In the genomic region with DNA sequence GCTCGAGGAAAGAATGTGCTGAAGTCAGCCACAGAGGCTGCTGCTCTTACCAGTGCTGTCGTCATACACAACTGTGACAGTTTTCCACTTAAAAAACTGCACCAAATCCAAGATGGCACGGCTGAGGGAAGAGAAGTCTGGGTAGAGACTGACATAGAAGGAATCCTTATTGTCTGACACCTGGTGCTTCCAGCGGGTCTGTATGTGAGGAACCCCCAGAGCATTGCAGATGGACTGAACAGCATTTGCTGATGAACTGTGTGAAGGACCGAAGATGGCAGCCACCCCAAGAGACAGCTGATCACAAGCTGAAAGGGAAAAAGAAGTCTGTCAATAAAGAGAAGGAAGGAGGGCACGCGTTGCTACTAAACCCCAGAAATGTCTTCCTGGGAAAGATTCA, we compare ENCODE assay signal across 28 mouse cellular contexts.
"Had no signal": no experiment of that assay in that cellular context is flagged by ENCODE, and none has a peak within 500 bp of the region (broad histone marks: within the 10 kb centered on the region; RNA-seq: fewer than 3 reads in every experiment).

No protein-coding gene starts in this region.

- H3K4me1 ChIP-seq: heart, embryonic 10.5 days; heart, embryonic 12.5 days; hindbrain, embryonic 10.5 days; hindbrain, embryonic 12.5 days; intestine, embryonic 15.5 days; limb, embryonic 10.5 days; limb, embryonic 12.5 days; liver, embryonic 13.5 days; liver, embryonic 15.5 days had no signal

- H3K27ac ChIP-seq: gastrocnemius, adult 2 months; heart, embryonic 10.5 days; hindbrain, embryonic 10.5 days; hindbrain, embryonic 12.5 days; hindbrain, embryonic 14.5 days; intestine, embryonic 15.5 days; layer of hippocampus, adult 2 months; left cerebral cortex, adult 2 months; limb, embryonic 10.5 days; limb, embryonic 12.5 days; liver, embryonic 13.5 days; liver, embryonic 15.5 days had no signal

- H3K9me3 ChIP-seq: heart, embryonic 10.5 days; heart, embryonic 12.5 days; hindbrain, embryonic 10.5 days; hindbrain, embryonic 12.5 days; intestine, embryonic 15.5 days; limb, embryonic 10.5 days; limb, embryonic 12.5 days; liver, embryonic 13.5 days; liver, embryonic 15.5 days had no signal

- ATAC-seq: hindbrain, embryonic 16.5 days; inflammation-experienced regulatory T-cells, adult 6 months; intestine, embryonic 15.5 days; intestine, postnatal 0 days had no signal

- H3K4me2 ChIP-seq: heart, embryonic 12.5 days; hindbrain, embryonic 12.5 days; hindbrain, embryonic 14.5 days; intestine, embryonic 15.5 days; limb, embryonic 12.5 days; liver, embryonic 11.5 days; liver, embryonic 13.5 days; liver, embryonic 15.5 days had no signal

- H3K27me3 ChIP-seq: heart, embryonic 12.5 days; hindbrain, embryonic 12.5 days; intestine, embryonic 15.5 days; limb, embryonic 12.5 days; liver, embryonic 13.5 days; liver, embryonic 15.5 days had no signal

- H3K36me3 ChIP-seq: heart, embryonic 10.5 days; heart, embryonic 12.5 days; hindbrain, embryonic 10.5 days; hindbrain, embryonic 12.5 days; intestine, embryonic 15.5 days; limb, embryonic 10.5 days; limb, embryonic 12.5 days; liver, embryonic 13.5 days; liver, embryonic 15.5 days had no signal

- H3K4me3 ChIP-seq: gastrocnemius, adult 2 months; heart, embryonic 10.5 days; heart, embryonic 12.5 days; hindbrain, embryonic 10.5 days; hindbrain, embryonic 12.5 days; intestine, embryonic 15.5 days; layer of hippocampus, adult 2 months; left cerebral cortex, adult 2 months; limb, embryonic 10.5 days; limb, embryonic 12.5 days; liver, embryonic 13.5 days; liver, embryonic 15.5 days had no signal

- DNase-seq: gastrocnemius, adult 2 months; gastrocnemius, postnatal 10 days; gastrocnemius, postnatal 25 days; heart, adult 18-20 months; heart, postnatal 10 days; heart, postnatal 4 days; kidney, adult 18-20 months; kidney, adult 8-10 months; kidney, postnatal 10 days; kidney, postnatal 25 days; kidney, postnatal 4 days; liver; liver, embryonic 13.5 days had no signal

- H3K9ac ChIP-seq: heart, embryonic 12.5 days; hindbrain, embryonic 12.5 days; hindbrain, embryonic 14.5 days; intestine, embryonic 15.5 days; limb, embryonic 12.5 days; liver, embryonic 13.5 days; liver, embryonic 15.5 days had no signal
